Mouse (Mus musculus) neural tube, embryonic 15.5 days (tissue): ENCODE data around the gene Vamp8. TPM values are rescaled to one million over a fixed set of nuclear protein-coding genes. Genes with fewer than 3 reads are reported as not detected.

Source experiments
- ATAC-seq: fragments of 200-750 bp; cut with Nextera tagmentation; 2 replicates; pipeline ENCODE4 v1.8.0; 2017; ENCODE audit warnings: mild to moderate bottlenecking, moderate TSS enrichment, moderate library complexity; ENCODE audit not compliant: low FRiP score
- H3K27ac ChIP-seq: fragments of 300-500 bp; sonication (generic); replicated peaks from 2 replicates; pipeline ENCODE4 v1.5.1; 2015; ENCODE audit warnings: mild to moderate bottlenecking, inconsistent platforms
- H3K27me3 ChIP-seq: fragments of 300-500 bp; sonication (generic); replicated peaks from 2 replicates; pipeline ENCODE4 v1.6.1; 2015; ENCODE audit warnings: inconsistent platforms
- H3K36me3 ChIP-seq: fragments of 300-500 bp; sonication (generic); 2 replicates; pipeline ENCODE4 v1.6.1; 2015; ENCODE audit warnings: inconsistent platforms
- H3K4me1 ChIP-seq: fragments of 300-500 bp; sonication (generic); 2 replicates; pipeline ENCODE4 v1.6.1; 2015; ENCODE audit warnings: inconsistent platforms
- H3K4me2 ChIP-seq: fragments of 300-500 bp; sonication (generic); 2 replicates; pipeline ENCODE4 v1.6.1; 2015; ENCODE audit warnings: inconsistent platforms, mild to moderate bottlenecking, moderate library complexity
- H3K4me3 ChIP-seq: fragments of 300-500 bp; sonication (generic); replicated peaks from 2 replicates; pipeline ENCODE4 v1.5.1; 2015; ENCODE audit warnings: mild to moderate bottlenecking, inconsistent platforms
- H3K9ac ChIP-seq: fragments of 300-500 bp; sonication (generic); replicated peaks from 2 replicates; pipeline ENCODE4 v1.6.1; 2015; ENCODE audit warnings: mild to moderate bottlenecking, inconsistent platforms
- H3K9me3 ChIP-seq: fragments of 300-500 bp; sonication (generic); replicated peaks from 2 replicates; pipeline ENCODE4 v1.6.1; 2016; ENCODE audit warnings: inconsistent platforms
- WGBS: fragments of 180-500 bp; shearing (Covaris S2); methylation state at CpG from one replicate; pipeline ENCODE4 v1.1.7; 2015; ENCODE audit warnings: mixed read lengths; 5-methylcytosine and 5-hydroxymethylcytosine counted together
- polyA plus RNA-seq: library from polyadenylated mRNA; unstranded; fragments of >200 nt; fragmentation: Nextera tagmentation; extraction: Ambion mirVana; gene quantifications from 2 replicates; pipeline ENCODE4 v1.2.1, GENCODE M21; 2015

The Vamp8 gene
- polyA plus RNA-seq, 1 experiment from 2014 or later, result 19.1 TPM

DNA sequence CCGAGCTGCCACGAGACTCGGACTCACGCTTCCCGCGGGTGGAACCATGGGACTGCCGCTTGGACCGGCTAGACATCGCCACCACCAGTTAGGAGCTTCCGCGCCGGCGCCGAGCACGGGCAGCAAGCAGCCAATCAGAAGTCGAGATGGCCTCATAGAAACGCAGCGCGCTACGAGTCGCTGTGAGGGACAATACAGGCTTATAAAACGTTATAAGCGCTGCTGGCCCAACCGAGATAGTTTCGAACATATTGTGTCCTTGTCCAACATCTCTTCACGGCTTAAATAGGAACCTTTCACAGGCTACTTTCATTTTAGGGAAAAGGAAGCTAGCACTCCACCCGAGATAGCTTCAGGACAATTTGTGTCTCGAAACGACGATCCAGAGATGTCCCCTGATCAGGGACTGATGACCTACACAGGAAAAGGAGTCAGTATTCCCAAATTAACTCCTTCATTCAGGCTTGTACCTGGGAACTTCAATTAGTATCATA is 45.4 kb downstream of the Vamp8 start, which contains the start of gene Usp39:
Usp39 (minus strand) TSS at position 111 of the 494 bp plus-strand sequence.
- peaks cover 47% of the 10 kb centered on the region for H3K4me1 ChIP-seq
- WGBS, result under 1% methylated on average over 30 of the region's 30 CpGs
- H3K9ac ChIP-seq, result peak within 1 kb of the TSS; percentile 92
- peak within 1 kb of the TSS; percentile 95 for H3K4me3 ChIP-seq
- H3K27ac ChIP-seq, result peak within 1 kb of the TSS; percentile 78
- H3K9me3 ChIP-seq, result no peaks in the 10 kb centered on the region
- H3K4me2 ChIP-seq, result peak within 1 kb of the TSS; percentile 77
- peaks cover 18% of the 10 kb centered on the region; the same call in 1 of the 2 replicates for H3K36me3 ChIP-seq
- no peaks in the 10 kb centered on the region for H3K27me3 ChIP-seq
- ATAC-seq, result peak; percentile 84

DNA sequence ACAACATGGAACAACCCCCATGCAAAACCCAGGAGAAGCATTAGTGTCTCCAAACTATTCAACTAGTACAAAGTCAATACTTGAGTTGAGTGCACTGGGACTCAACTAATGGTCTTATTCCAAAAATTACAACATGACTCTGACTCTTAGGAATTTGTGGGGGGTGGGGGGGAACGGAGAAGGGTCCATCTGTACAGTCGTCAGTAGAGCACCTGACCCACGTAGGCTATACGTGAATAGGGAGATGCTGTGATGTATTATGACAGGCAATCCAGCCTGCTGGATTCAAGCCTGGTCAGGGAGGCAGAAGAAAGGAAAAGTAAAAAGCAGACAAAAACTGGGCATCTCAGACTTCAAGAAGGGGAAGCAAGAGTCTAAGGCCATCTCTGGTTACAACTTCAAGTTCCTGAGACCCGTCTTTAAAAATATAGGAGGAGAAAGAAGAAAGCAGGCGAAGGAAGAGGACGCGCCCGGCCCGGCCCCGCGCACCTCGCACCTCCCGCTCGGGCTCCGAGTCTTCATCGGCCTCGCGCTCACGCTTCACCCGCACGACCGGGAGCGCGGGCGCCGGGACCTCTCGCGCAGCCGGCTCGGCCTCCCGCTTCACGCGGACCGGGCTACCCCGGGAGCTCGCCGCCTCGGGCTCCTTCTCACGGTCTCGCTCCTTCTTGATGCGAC is 46.0 kb downstream of the Vamp8 start:
- WGBS, result under 1% methylated on average over 42 of the region's 42 CpGs

DNA sequence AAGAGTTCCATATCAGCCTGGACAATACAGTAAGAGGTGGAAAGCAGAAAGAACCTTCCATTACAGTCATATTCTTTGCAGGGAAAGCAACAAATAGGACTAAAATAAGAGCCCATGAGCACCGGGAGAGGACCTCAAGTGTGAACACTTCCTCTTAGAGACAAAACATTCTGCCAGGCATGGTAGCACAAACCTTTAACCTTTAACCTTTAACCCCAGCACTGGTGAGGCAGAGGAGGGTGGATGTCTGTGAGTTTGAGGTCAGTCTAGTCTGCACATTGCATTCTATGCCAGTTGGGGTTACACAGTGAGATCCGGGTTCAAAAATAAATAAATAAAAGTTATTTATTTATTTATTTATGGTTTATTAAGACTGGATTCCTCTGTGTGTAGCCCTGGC is 50.0 kb downstream of the Vamp8 start:
- Histone ChIP-seq H3K4me2 (no peak overlapping the region), H3K27me3 (no peaks in the 10 kb centered on the region), H3K9ac (no peak overlapping the region), H3K4me1 (peaks cover 14% of the 10 kb centered on the region), H3K36me3 (peaks cover 40% of the 10 kb centered on the region), H3K27ac (no peak overlapping the region), H3K9me3 (no peaks in the 10 kb centered on the region), H3K4me3 (no peak overlapping the region)
- ATAC-seq, result no peak
- WGBS, result 73% methylated on average over 2 of the region's 2 CpGs

More for the DNA sequence above, 46.0 kb downstream of the Vamp8 start:
- Histone ChIP-seq H3K36me3 (peaks cover 13% of the 10 kb centered on the region; the same call in 1 of the 2 replicates), H3K27me3 (no peaks in the 10 kb centered on the region), H3K4me3 (peak overlapping the region; percentile 95), H3K27ac (peak overlapping the region; percentile 77), H3K9ac (peak overlapping the region; percentile 92), H3K4me1 (peaks cover 45% of the 10 kb centered on the region), H3K4me2 (peak overlapping the region; percentile 77), H3K9me3 (no peaks in the 10 kb centered on the region)
- peak; percentile 46 for ATAC-seq

Other genes with a start within 250 kb of the Vamp8 start
- 3.1 and 5.1 TPM in 2 replicates for gene Atoh8, start 155.1 kb downstream of the Vamp8 start, polyA plus RNA-seq
- 0.13 and 0.40 TPM in 2 replicates for gene Sftpb, start 86.1 kb downstream of the Vamp8 start, polyA plus RNA-seq
- gene Usp39, start 45.5 kb downstream of the Vamp8 start, polyA plus RNA-seq, result 36.7 and 39.2 TPM in 2 replicates
- gene 0610030E20Rik, start 43.4 kb downstream of the Vamp8 start, polyA plus RNA-seq, result 15.4 and 19.2 TPM in 2 replicates
- gene Tmem150a, start 35.3 kb downstream of the Vamp8 start, polyA plus RNA-seq, result 21.2 and 21.5 TPM in 2 replicates
- gene Rnf181, start 23.7 kb downstream of the Vamp8 start, polyA plus RNA-seq, result 145 and 147 TPM in 2 replicates
- 20.4 and 25.7 TPM in 2 replicates for gene Vamp5, start 10.2 kb downstream of the Vamp8 start, polyA plus RNA-seq
- 19.0 and 23.2 TPM in 2 replicates for gene Ggcx, start 23.6 kb upstream of the Vamp8 start, polyA plus RNA-seq
- 341 and 365 TPM in 2 replicates for gene Mat2a, start 48.9 kb upstream of the Vamp8 start, polyA plus RNA-seq
- 0.24 and 0.70 TPM in 2 replicates for gene Sh2d6, start 131.0 kb upstream of the Vamp8 start, polyA plus RNA-seq
- gene Capg, start 153.7 kb upstream of the Vamp8 start, polyA plus RNA-seq, result 8.4 and 23.4 TPM in 2 replicates
- 14.3 and 16.6 TPM in 2 replicates for gene Elmod3, start 207.7 kb upstream of the Vamp8 start, polyA plus RNA-seq
- gene Retsat, start 207.8 kb upstream of the Vamp8 start, polyA plus RNA-seq, result 4.9 and 8.2 TPM in 2 replicates
- 36.3 and 38.0 TPM in 2 replicates for gene Tgoln1, start 226.3 kb upstream of the Vamp8 start, polyA plus RNA-seq